Mouse (Mus musculus): ENCODE data around the gene Btbd35f29. TPM values are rescaled to one million over a fixed set of nuclear protein-coding genes. Genes with fewer than 3 reads are reported as not detected.
"Not testable (repeated sequence)": the region's sequence is repeated elsewhere in the genome, so short reads cannot be mapped to it uniquely, and the experiment has no call there.

Gene Btbd35f29
- not detected in 2 replicates for polyA plus RNA-seq (2015; fragmentation: Nextera tagmentation; extraction: Ambion mirVana)

GRCm38 (mm10) chrX:31117374-31117773 is at the start of gene Btbd35f29:
Gene Btbd35f29, plus strand, starts transcription at chrX:31117674.
- H3K4me2 ChIP-seq (ENCODE audit: low read depth, low read length); H3K9ac ChIP-seq (ENCODE audit: low read depth, low read length); H3K4me3 ChIP-seq (ENCODE audit: low read depth, low read length); H3K27ac ChIP-seq (ENCODE audit: low read length); H3K4me1 ChIP-seq (ENCODE audit: control insufficient read depth, low read depth, low read length); H3K36me3 ChIP-seq (ENCODE audit: control insufficient read depth, insufficient read depth); H3K27me3 ChIP-seq (ENCODE audit: control insufficient read depth, insufficient read depth, low read depth, low read length); H3K9me3 ChIP-seq (replicated peaks; ENCODE audit: control insufficient read depth, low read length); ATAC-seq (ENCODE audit: low read depth): not testable (repeated sequence)
- no CpG with 5 or more reads among the region's 4 CpGs for WGBS (ENCODE audit: insufficient replicate concordance)

GRCm38 (mm10) chrX:31141416-31141815 is 23.9 kb downstream of the Btbd35f29 start:
- H3K4me3 ChIP-seq (ENCODE audit: low read depth, low read length); H3K4me1 ChIP-seq (ENCODE audit: control insufficient read depth, low read depth, low read length); H3K36me3 ChIP-seq (ENCODE audit: control insufficient read depth, insufficient read depth); H3K9me3 ChIP-seq (replicated peaks; ENCODE audit: control insufficient read depth, low read length); H3K27me3 ChIP-seq (ENCODE audit: control insufficient read depth, insufficient read depth, low read depth, low read length); H3K4me2 ChIP-seq (ENCODE audit: low read depth, low read length); ATAC-seq (ENCODE audit: low read depth); H3K27ac ChIP-seq (ENCODE audit: low read length); H3K9ac ChIP-seq (ENCODE audit: low read depth, low read length): not testable (repeated sequence)
- 50% methylated on average over 2 of the region's 2 CpGs for WGBS (ENCODE audit: insufficient replicate concordance)

GRCm38 (mm10) chrX:31145144-31145543 is 27.7 kb downstream of the Btbd35f29 start:
- not testable (repeated sequence) for H3K9me3 ChIP-seq (replicated peaks; ENCODE audit: control insufficient read depth, low read length); H3K4me2 ChIP-seq (ENCODE audit: low read depth, low read length); H3K9ac ChIP-seq (ENCODE audit: low read depth, low read length); H3K36me3 ChIP-seq (ENCODE audit: control insufficient read depth, insufficient read depth); H3K4me1 ChIP-seq (ENCODE audit: control insufficient read depth, low read depth, low read length); ATAC-seq (ENCODE audit: low read depth); H3K4me3 ChIP-seq (ENCODE audit: low read depth, low read length); H3K27ac ChIP-seq (ENCODE audit: low read length); H3K27me3 ChIP-seq (ENCODE audit: control insufficient read depth, insufficient read depth, low read depth, low read length)

- H3K4me1 ChIP-seq (ENCODE audit: control insufficient read depth, low read depth, low read length); H3K9ac ChIP-seq (ENCODE audit: low read depth, low read length): not testable (repeated sequence)
- 67% methylated on average over 1 of the region's 1 CpGs for WGBS (ENCODE audit: insufficient replicate concordance)
Measured at GRCm38 (mm10) chrX:31145835-31146234, 28.4 kb downstream of the Btbd35f29 start.

GRCm38 (mm10) chrX:31158534-31159085 is 41.1 kb downstream of the Btbd35f29 start:
- not testable (repeated sequence) for H3K9me3 ChIP-seq (replicated peaks; ENCODE audit: control insufficient read depth, low read length); ATAC-seq (ENCODE audit: low read depth); H3K4me1 ChIP-seq (ENCODE audit: control insufficient read depth, low read depth, low read length); H3K27me3 ChIP-seq (ENCODE audit: control insufficient read depth, insufficient read depth, low read depth, low read length); H3K36me3 ChIP-seq (ENCODE audit: control insufficient read depth, insufficient read depth); H3K4me2 ChIP-seq (ENCODE audit: low read depth, low read length); H3K4me3 ChIP-seq (ENCODE audit: low read depth, low read length); H3K27ac ChIP-seq (ENCODE audit: low read length); H3K9ac ChIP-seq (ENCODE audit: low read depth, low read length)
- 56% methylated on average over 2 of the region's 2 CpGs for WGBS (ENCODE audit: insufficient replicate concordance)

More at GRCm38 (mm10) chrX:31145835-31146234, 28.4 kb downstream of the Btbd35f29 start:
- H3K4me3 ChIP-seq (ENCODE audit: low read depth, low read length); ATAC-seq (ENCODE audit: low read depth); H3K36me3 ChIP-seq (ENCODE audit: control insufficient read depth, insufficient read depth); H3K4me2 ChIP-seq (ENCODE audit: low read depth, low read length); H3K27ac ChIP-seq (ENCODE audit: low read length); H3K9me3 ChIP-seq (replicated peaks; ENCODE audit: control insufficient read depth, low read length); H3K27me3 ChIP-seq (ENCODE audit: control insufficient read depth, insufficient read depth, low read depth, low read length): not testable (repeated sequence)

GRCm38 (mm10) chrX:31159450-31160322 is 42.2 kb downstream of the Btbd35f29 start:
- not testable (repeated sequence) for H3K36me3 ChIP-seq (ENCODE audit: control insufficient read depth, insufficient read depth); H3K4me3 ChIP-seq (ENCODE audit: low read depth, low read length); ATAC-seq (ENCODE audit: low read depth); H3K27ac ChIP-seq (ENCODE audit: low read length); H3K4me2 ChIP-seq (ENCODE audit: low read depth, low read length); H3K27me3 ChIP-seq (ENCODE audit: control insufficient read depth, insufficient read depth, low read depth, low read length); H3K9me3 ChIP-seq (replicated peaks; ENCODE audit: control insufficient read depth, low read length); H3K4me1 ChIP-seq (ENCODE audit: control insufficient read depth, low read depth, low read length); H3K9ac ChIP-seq (ENCODE audit: low read depth, low read length)
- 39% methylated on average over 2 of the region's 2 CpGs for WGBS (ENCODE audit: insufficient replicate concordance)

GRCm38 (mm10) chrX:31160554-31160953 is 43.1 kb downstream of the Btbd35f29 start:
- H3K4me1 ChIP-seq (ENCODE audit: control insufficient read depth, low read depth, low read length); H3K27me3 ChIP-seq (ENCODE audit: control insufficient read depth, insufficient read depth, low read depth, low read length); H3K9me3 ChIP-seq (replicated peaks; ENCODE audit: control insufficient read depth, low read length); H3K4me2 ChIP-seq (ENCODE audit: low read depth, low read length); H3K27ac ChIP-seq (ENCODE audit: low read length); H3K36me3 ChIP-seq (ENCODE audit: control insufficient read depth, insufficient read depth); H3K9ac ChIP-seq (ENCODE audit: low read depth, low read length); ATAC-seq (ENCODE audit: low read depth); H3K4me3 ChIP-seq (ENCODE audit: low read depth, low read length): not testable (repeated sequence)
- WGBS (ENCODE audit: insufficient replicate concordance) = 65% methylated on average over 4 of the region's 4 CpGs

GRCm38 (mm10) chrX:31162638-31163037 is 45.2 kb downstream of the Btbd35f29 start:
- H3K9me3 ChIP-seq (replicated peaks; ENCODE audit: control insufficient read depth, low read length); H3K36me3 ChIP-seq (ENCODE audit: control insufficient read depth, insufficient read depth); H3K4me2 ChIP-seq (ENCODE audit: low read depth, low read length); H3K27me3 ChIP-seq (ENCODE audit: control insufficient read depth, insufficient read depth, low read depth, low read length); H3K4me1 ChIP-seq (ENCODE audit: control insufficient read depth, low read depth, low read length); ATAC-seq (ENCODE audit: low read depth); H3K4me3 ChIP-seq (ENCODE audit: low read depth, low read length); H3K9ac ChIP-seq (ENCODE audit: low read depth, low read length); H3K27ac ChIP-seq (ENCODE audit: low read length): not testable (repeated sequence)
- WGBS (ENCODE audit: insufficient replicate concordance) = 51% methylated on average over 3 of the region's 3 CpGs

- WGBS (ENCODE audit: insufficient replicate concordance) = 63% methylated on average over 2 of the region's 3 CpGs
- H3K9ac ChIP-seq (ENCODE audit: low read depth, low read length); H3K4me2 ChIP-seq (ENCODE audit: low read depth, low read length); H3K36me3 ChIP-seq (ENCODE audit: control insufficient read depth, insufficient read depth); ATAC-seq (ENCODE audit: low read depth); H3K27ac ChIP-seq (ENCODE audit: low read length); H3K4me1 ChIP-seq (ENCODE audit: control insufficient read depth, low read depth, low read length); H3K4me3 ChIP-seq (ENCODE audit: low read depth, low read length); H3K9me3 ChIP-seq (replicated peaks; ENCODE audit: control insufficient read depth, low read length); H3K27me3 ChIP-seq (ENCODE audit: control insufficient read depth, insufficient read depth, low read depth, low read length): not testable (repeated sequence)
Measured at GRCm38 (mm10) chrX:31165193-31165592, 47.7 kb downstream of the Btbd35f29 start.
